Mouse (Mus musculus) retina, embryonic 14.5 days (tissue): ENCODE data around the gene Tubb5.

Source experiments
- DNase-seq: peaks from one replicate; pipeline ENCODE4 v3.0.0-alpha.2; 2015; ENCODE audit warnings: low spot score

The Tubb5 gene

DNA sequence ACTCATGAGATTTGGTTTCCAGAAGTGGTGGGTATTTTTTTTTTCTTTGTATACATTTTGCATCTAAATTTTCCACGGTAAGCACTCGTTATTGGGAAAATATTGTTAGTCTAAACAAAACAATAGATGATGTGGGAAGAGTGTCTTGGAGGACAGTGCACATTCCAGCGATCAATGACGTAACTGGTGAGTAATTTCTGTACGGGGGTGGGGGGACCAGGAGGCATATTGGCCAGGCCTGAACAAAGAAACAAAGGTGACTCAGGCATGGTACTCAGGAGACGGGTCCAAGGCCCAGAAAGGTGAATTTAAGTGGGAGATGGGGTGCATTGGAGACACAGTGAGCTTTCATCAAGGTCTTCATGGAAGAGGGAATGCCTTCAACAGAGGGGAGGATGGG lies 42.5 kb downstream of the Tubb5 start:
- no peak for DNase-seq

- no peak for DNase-seq
These were observed 43.0 kb downstream of the Tubb5 start for GRCm38 (mm10) chr17:35795099-35795498.

DNA sequence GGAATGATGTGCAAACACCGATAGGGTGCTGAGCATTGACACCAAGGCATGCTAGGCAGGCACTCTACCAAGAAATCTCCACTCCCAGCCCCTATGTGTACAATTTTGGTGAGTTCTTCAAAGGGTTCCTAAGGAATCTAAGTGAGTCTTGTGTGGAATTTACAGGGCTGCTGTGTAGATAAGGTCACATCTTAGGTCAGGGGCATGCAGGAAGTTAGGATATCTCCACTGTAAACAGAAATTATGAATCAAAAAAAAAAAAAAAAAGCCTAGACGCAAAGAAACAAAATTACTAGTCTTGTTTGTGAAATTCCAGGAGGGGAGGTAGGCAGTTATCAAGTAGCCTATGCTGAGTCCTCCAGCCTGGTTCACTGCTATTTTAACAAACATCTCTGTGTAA lies 45.3 kb downstream of the Tubb5 start:
- no peak for DNase-seq

DNA sequence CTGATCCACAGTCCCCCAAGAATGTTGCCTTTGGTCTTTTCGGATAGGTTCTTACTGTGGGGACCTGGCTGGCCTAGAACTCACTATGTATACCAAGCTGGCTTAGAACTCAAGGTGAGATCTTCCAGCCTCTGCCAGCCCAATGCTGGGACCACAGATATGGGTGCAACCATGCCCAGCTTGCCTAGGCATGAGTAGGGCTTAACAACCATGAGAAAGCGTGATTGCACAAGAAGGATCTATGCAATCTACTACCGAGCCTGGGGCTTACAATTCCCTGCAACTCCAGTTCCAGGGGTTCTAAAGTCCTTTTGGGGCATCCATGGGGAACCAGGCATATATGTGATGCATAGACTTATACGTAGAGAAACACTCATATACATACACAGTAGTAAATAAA lies 47.2 kb downstream of the Tubb5 start:
- no peak for DNase-seq

DNA sequence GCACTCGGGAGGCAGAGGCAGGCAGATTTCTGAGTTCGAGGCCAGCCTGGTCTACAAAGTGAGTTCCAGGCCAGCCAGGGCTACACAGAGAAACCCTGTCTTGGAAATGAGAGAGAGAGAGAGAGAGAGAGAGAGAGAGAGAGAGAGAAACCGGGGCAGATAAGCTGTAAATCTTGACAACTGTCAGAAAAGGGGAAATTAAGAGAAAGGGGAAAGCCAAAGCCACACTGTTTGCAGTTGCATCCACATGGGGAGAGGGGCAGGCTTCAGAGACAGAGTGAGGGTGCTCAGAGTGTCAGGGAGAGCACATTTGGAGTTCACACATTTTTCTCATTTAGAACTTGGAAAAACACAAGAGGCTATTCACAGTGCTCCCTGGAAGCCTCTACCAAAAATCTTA lies 50.1 kb downstream of the Tubb5 start:
- no peak for DNase-seq

GRCm38 (mm10) chr17:35787493-35787892 lies 50.6 kb downstream of the Tubb5 start:
- DNase-seq, result no peak

DNA sequence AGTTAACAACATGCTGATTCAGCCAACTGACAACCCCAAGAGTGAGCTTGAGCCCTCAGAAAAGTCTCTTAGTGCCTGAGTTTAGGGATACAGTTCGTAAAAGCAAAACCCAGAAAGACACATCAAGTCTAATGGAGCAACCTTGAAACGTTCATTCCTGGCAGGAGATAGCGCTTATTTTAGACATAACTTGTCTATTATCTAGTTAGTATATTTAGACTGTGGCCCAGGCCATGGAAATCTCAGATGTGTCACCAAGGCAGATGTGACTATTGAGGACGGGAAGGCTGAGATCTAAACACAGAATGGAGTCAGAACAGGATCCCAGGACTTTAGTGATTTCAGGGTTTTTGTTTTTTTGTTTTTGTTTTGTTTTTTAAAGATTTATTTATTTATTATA lies 53.0 kb downstream of the Tubb5 start:
- DNase-seq, result no peak

- DNase-seq, result peak; percentile 17
These were observed 54.2 kb downstream of the Tubb5 start for GRCm38 (mm10) chr17:35783944-35784343.
